Mouse (Mus musculus) liver, embryonic 14.5 days (tissue): ENCODE measurements at regions not wholly inside any gene's neighbourhood (a gene's known extent, or its start where the extent isn't known, plus 50 kb on each side); places are given as distances from the start of the nearest gene placed in this dataset.

ENCODE experiments used
- ATAC-seq: fragments of 200-750 bp; cut with Nextera tagmentation; 2 replicates; pipeline ENCODE4 v1.8.0; 2017; ENCODE audit warnings: moderate number of reproducible peaks, mild to moderate bottlenecking, moderate library complexity; ENCODE audit not compliant: insufficient read depth
- DNase-seq, 3 experiments: peaks; one replicate each; pipeline ENCODE4 v3.0.0-alpha.2; 2012 to 2013; ENCODE audit warnings: low read depth in 3 of 3, low spot score in 3 of 3
- H3K27ac ChIP-seq: fragments of 300-500 bp; sonication (generic); 2 replicates; pipeline ENCODE4 v1.5.1; 2014; ENCODE audit warnings: moderate library complexity, mild to moderate bottlenecking, control low read depth, inconsistent platforms
- H3K27me3 ChIP-seq: fragments of 300-500 bp; sonication (generic); 2 replicates; pipeline ENCODE4 v1.6.1; 2014; ENCODE audit warnings: mild to moderate bottlenecking, low read length, moderate library complexity; ENCODE audit not compliant: control insufficient read depth, insufficient read depth
- H3K36me3 ChIP-seq: fragments of 300-500 bp; sonication (generic); replicated peaks from 2 replicates; pipeline ENCODE4 v1.6.1; 2014; ENCODE audit warnings: low read depth; ENCODE audit not compliant: control insufficient read depth, insufficient read depth
- H3K4me1 ChIP-seq, 2 experiments: fragments of 200-500 bp in 1 of 2; fragments of 300-500 bp in 1 of 2; sonication (generic) in 1 of 2; replicated peaks; 2 replicates each; pipeline ENCODE4 v1.6.1; 2012 to 2014; ENCODE audit warnings: antibody characterized with exemption in 1 of 2, inconsistent platforms in 1 of 2, low read length in 1 of 2; ENCODE audit not compliant: control insufficient read depth in 2 of 2, insufficient read depth in 2 of 2
- H3K4me2 ChIP-seq: fragments of 300-500 bp; sonication (generic); 2 replicates; pipeline ENCODE4 v1.6.1; 2014; ENCODE audit warnings: low read depth, mild to moderate bottlenecking, control low read depth, moderate library complexity
- H3K4me3 ChIP-seq, 2 experiments: fragments of 200-500 bp in 1 of 2; fragments of 300-500 bp in 1 of 2; sonication (generic) in 1 of 2; 2 replicates each; pipeline ENCODE4 v1.5.1; 2012 to 2014; ENCODE audit warnings: low read depth in 2 of 2, low read length in 2 of 2, mild to moderate bottlenecking in 2 of 2, control low read depth in 1 of 2, inconsistent platforms in 1 of 2, moderate library complexity in 1 of 2; ENCODE audit not compliant: insufficient read depth in 1 of 2
- H3K9ac ChIP-seq: fragments of 300-500 bp; sonication (generic); replicated peaks from 2 replicates; pipeline ENCODE4 v1.6.1; 2014; ENCODE audit warnings: mild to moderate bottlenecking, control low read depth, moderate library complexity
- H3K9me3 ChIP-seq: fragments of 300-500 bp; sonication (generic); 2 replicates; pipeline ENCODE4 v1.6.1; 2016; ENCODE audit warnings: low read length, mixed read lengths; ENCODE audit not compliant: control insufficient read depth
- CTCF ChIP-seq: IDR thresholded peaks from 2 replicates; pipeline ENCODE4 v1.5.1; 2016; ENCODE audit warnings: antibody characterized with exemption, low read depth, control low read depth
- EP300 ChIP-seq: IDR thresholded peaks from 2 replicates; pipeline ENCODE4 v1.6.1; 2016; ENCODE audit warnings: antibody characterized with exemption, low read depth
- WGBS: fragments of 180-500 bp; shearing (Covaris S2); extraction: QIAGEN DNeasy Blood & Tissue Kit; methylation state at CpG from one replicate; pipeline ENCODE4 v1.1.7; 2014; ENCODE audit not compliant: insufficient replicate concordance; 5-methylcytosine and 5-hydroxymethylcytosine counted together

GRCm38 (mm10) chr7:37078140-37078539, 380.2 kb downstream of the Tshz3 start:
- TF ChIP-seq CTCF = no peak
- TF ChIP-seq EP300 = no peak
- H3K4me2 ChIP-seq = no peak overlapping the region
- H3K9ac ChIP-seq = no peak overlapping the region
- no peak overlapping the region for H3K27ac ChIP-seq
- H3K9me3 ChIP-seq = no peaks in the 10 kb centered on the region
- no peak for ATAC-seq
- 45% methylated on average over 7 of the region's 7 CpGs for WGBS
- no peaks in the 10 kb centered on the region for H3K27me3 ChIP-seq
- DNase-seq = no peak
- H3K36me3 ChIP-seq = no peaks in the 10 kb centered on the region
- no peak overlapping the region for H3K4me3 ChIP-seq
- no peaks in the 10 kb centered on the region for H3K4me1 ChIP-seq

GRCm38 (mm10) chr7:37089726-37090125, 391.8 kb downstream of the Tshz3 start:
- no peak overlapping the region for H3K4me3 ChIP-seq
- H3K27me3 ChIP-seq = no peaks in the 10 kb centered on the region
- no peaks in the 10 kb centered on the region for H3K36me3 ChIP-seq
- WGBS = 51% methylated on average over 3 of the region's 3 CpGs
- DNase-seq = no peak
- no peak overlapping the region for H3K4me2 ChIP-seq
- H3K27ac ChIP-seq = no peak overlapping the region
- H3K4me1 ChIP-seq = peaks cover 0 to 12% of the 10 kb centered on the region in 2 experiments; a peak in 2 of 4 replicates
- no peak for ATAC-seq
- no peak overlapping the region for H3K9ac ChIP-seq
- TF ChIP-seq CTCF = no peak
- TF ChIP-seq EP300 = no peak
- H3K9me3 ChIP-seq = no peaks in the 10 kb centered on the region

- Histone ChIP-seq H3K4me1 (peaks cover 0 to 12% of the 10 kb centered on the region in 2 experiments; a peak in 2 of 4 replicates), H3K4me3 (no peak overlapping the region), H3K4me2 (no peak overlapping the region; the same call in 1 of the 2 replicates), H3K9me3 (no peaks in the 10 kb centered on the region), H3K27me3 (no peaks in the 10 kb centered on the region), H3K36me3 (no peaks in the 10 kb centered on the region), H3K27ac (no peak overlapping the region), H3K9ac (no peak overlapping the region)
- WGBS = 22% methylated on average over 6 of the region's 6 CpGs
- ATAC-seq (peak; percentile 90), DNase-seq (peak; percentile 29 to 45 (median 36))
- TF ChIP-seq CTCF = no peak
- TF ChIP-seq EP300 = peak; percentile 83
Observed at GRCm38 (mm10) chr7:37092572-37092971, 394.7 kb downstream of the Tshz3 start.

GRCm38 (mm10) chr7:37093721-37094120, 395.8 kb downstream of the Tshz3 start:
- ATAC-seq (no peak), DNase-seq (no peak)
- no peak overlapping the region for H3K9ac ChIP-seq
- H3K4me1 ChIP-seq = peaks cover 0 to 14% of the 10 kb centered on the region in 2 experiments; a peak in 2 of 4 replicates
- TF ChIP-seq CTCF = no peak
- TF ChIP-seq EP300 = no peak
- no peak overlapping the region for H3K4me2 ChIP-seq
- no peaks in the 10 kb centered on the region for H3K36me3 ChIP-seq
- H3K27ac ChIP-seq = no peak overlapping the region
- no peak overlapping the region for H3K4me3 ChIP-seq
- H3K9me3 ChIP-seq = no peaks in the 10 kb centered on the region
- WGBS = 54% methylated on average over 3 of the region's 3 CpGs
- H3K27me3 ChIP-seq = no peaks in the 10 kb centered on the region

- ATAC-seq = no peak
- Histone ChIP-seq H3K9me3 (no peaks in the 10 kb centered on the region), H3K4me1 (peaks cover 0 to 17% of the 10 kb centered on the region in 2 experiments; a peak in 2 of 4 replicates), H3K36me3 (no peaks in the 10 kb centered on the region), H3K4me3 (no peak overlapping the region), H3K9ac (no peak overlapping the region), H3K4me2 (no peak overlapping the region), H3K27ac (no peak overlapping the region), H3K27me3 (no peaks in the 10 kb centered on the region)
- 67% methylated on average over 11 of the region's 11 CpGs for WGBS
- TF ChIP-seq CTCF (no peak), EP300 (no peak)
- no peak for DNase-seq
Observed at GRCm38 (mm10) chr7:37095839-37096238, 397.9 kb downstream of the Tshz3 start.

GRCm38 (mm10) chr7:37096291-37096690, 398.4 kb downstream of the Tshz3 start:
- TF ChIP-seq CTCF (no peak), EP300 (no peak)

More at GRCm38 (mm10) chr7:37096291-37096690, 398.4 kb downstream of the Tshz3 start:
- Histone ChIP-seq H3K9ac (no peak overlapping the region), H3K4me1 (peaks cover 0 to 17% of the 10 kb centered on the region in 2 experiments; a peak in 2 of 4 replicates), H3K9me3 (no peaks in the 10 kb centered on the region), H3K4me2 (no peak overlapping the region), H3K4me3 (no peak overlapping the region), H3K27me3 (no peaks in the 10 kb centered on the region), H3K27ac (no peak overlapping the region), H3K36me3 (no peaks in the 10 kb centered on the region)
- no peak for ATAC-seq
- 67% methylated on average over 5 of the region's 5 CpGs for WGBS
- DNase-seq = no peak
